Mouse (Mus musculus) kidney, embryonic 14.5 days (tissue): ENCODE data around the gene Tcam1. TPM values are rescaled to one million over a fixed set of nuclear protein-coding genes. Genes with fewer than 3 reads are reported as not detected.

Experiments
- ATAC-seq: fragments of 200-750 bp; cut with Nextera tagmentation; 2 replicates; pipeline ENCODE4 v1.8.0; 2017; ENCODE audit warnings: moderate number of reproducible peaks, mild to moderate bottlenecking, moderate TSS enrichment, moderate library complexity; ENCODE audit not compliant: low FRiP score, low TSS enrichment
- H3K27ac ChIP-seq: fragments of 300-500 bp; sonication (generic); 2 replicates; pipeline ENCODE4 v1.5.1; 2014; ENCODE audit warnings: low read depth, mild to moderate bottlenecking, low read length, moderate library complexity, mixed read lengths
- H3K27me3 ChIP-seq: fragments of 300-500 bp; sonication (generic); 2 replicates; pipeline ENCODE4 v1.6.1; 2014; ENCODE audit warnings: mild to moderate bottlenecking, low read length; ENCODE audit not compliant: control insufficient read depth, insufficient read depth
- H3K36me3 ChIP-seq: fragments of 300-500 bp; sonication (generic); 2 replicates; pipeline ENCODE4 v1.6.1; 2014; ENCODE audit warnings: low read length, mixed read lengths; ENCODE audit not compliant: control insufficient read depth, insufficient read depth
- H3K4me1 ChIP-seq: fragments of 300-500 bp; sonication (generic); 2 replicates; pipeline ENCODE4 v1.6.1; 2014; ENCODE audit warnings: low read length, mixed read lengths; ENCODE audit not compliant: control insufficient read depth, insufficient read depth
- H3K4me2 ChIP-seq: fragments of 300-500 bp; sonication (generic); replicated peaks from 2 replicates; pipeline ENCODE4 v1.6.1; 2014; ENCODE audit warnings: low read depth, mild to moderate bottlenecking, low read length
- H3K4me3 ChIP-seq: fragments of 300-500 bp; sonication (generic); 2 replicates; pipeline ENCODE4 v1.5.1; 2014; ENCODE audit warnings: mild to moderate bottlenecking, low read length
- H3K9ac ChIP-seq: fragments of 300-500 bp; sonication (generic); 2 replicates; pipeline ENCODE4 v1.6.1; 2014; ENCODE audit warnings: low read depth, mild to moderate bottlenecking, low read length, moderate library complexity
- H3K9me3 ChIP-seq: fragments of 300-500 bp; sonication (generic); 2 replicates; pipeline ENCODE4 v1.6.1; 2016; ENCODE audit warnings: low read length; ENCODE audit not compliant: control insufficient read depth
- WGBS: fragments of 180-500 bp; shearing (Covaris S2); extraction: QIAGEN DNeasy Blood & Tissue Kit; methylation state at CpG from one replicate; pipeline ENCODE4 v1.1.7; 2014; 5-methylcytosine and 5-hydroxymethylcytosine counted together
- polyA plus RNA-seq: library from polyadenylated mRNA; unstranded; fragments of >200 nt; fragmentation: Nextera tagmentation; extraction: Ambion mirVana; gene quantifications from 2 replicates; pipeline ENCODE4 v1.2.1, GENCODE M21; 2014

The Tcam1 gene
- polyA plus RNA-seq, 1 experiment from 2014 or later, result 1.2 TPM

DNA sequence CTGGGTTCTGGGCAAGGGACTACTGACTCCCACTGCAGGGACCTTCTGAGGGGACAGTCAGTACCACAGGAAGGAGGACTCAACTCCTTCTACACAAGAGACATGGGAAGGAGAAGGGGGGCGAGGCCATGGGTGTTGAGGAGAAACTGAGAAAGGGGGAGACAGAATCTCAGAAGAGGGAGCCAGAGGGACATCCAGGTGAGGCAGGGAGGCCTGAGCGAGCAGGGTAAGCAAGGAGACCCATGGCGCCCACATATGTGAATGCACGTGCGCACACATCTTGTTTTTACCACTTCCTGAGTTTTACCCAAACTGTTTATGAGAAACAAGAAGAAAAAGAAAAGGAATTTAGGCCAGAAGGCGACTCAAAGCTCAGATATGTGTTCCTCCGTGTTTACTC, 41.3 kb downstream of the Tcam1 start:
- WGBS, result 84% methylated on average over 7 of the region's 7 CpGs
- no peak overlapping the region for H3K27ac ChIP-seq

DNA sequence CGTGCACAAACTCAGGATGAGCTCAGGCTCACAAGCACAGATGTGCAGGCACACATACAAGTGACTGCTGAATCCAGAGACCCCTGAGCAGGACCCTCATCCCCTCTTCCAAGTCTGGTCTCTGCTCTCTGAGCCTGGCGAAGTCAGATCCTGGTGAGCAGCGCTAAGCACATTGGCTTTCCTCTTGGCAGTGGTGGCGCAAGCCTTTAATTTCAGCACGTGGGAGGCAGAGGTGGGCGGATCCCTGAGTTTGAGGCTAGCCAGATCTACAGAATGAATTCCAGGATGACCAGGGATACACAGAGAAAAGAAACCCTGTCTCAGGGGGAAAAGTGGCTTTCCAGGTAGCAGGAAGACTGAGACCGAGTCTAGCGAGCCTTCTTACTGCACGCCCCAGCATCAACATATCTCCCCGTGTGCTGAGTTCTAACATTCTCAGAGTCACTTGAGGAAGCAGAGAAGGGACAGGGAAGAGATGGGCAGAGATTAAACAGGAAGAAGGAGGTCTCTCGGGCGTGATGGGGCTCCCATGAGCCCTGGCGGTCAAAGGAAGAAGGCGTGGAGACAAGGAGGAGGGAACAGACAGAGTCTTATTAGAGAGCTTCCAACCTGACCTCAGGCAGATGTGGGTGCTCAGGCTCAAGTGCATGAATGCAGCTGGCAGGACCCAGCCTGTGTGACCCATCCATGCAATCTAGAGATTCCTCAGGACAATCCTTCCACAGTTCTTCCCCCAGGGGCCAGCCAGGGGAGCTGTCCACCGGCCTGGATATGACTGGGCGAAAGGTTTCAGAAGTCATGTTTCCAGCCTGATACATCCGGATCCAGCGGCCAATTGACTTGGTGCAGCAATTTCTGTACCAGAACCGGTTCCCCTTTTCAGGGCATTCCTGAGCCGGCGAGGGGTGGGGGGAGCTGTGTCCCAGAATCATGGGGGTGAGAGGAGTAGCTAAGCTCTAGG, 42.2 kb downstream of the Tcam1 start:
- no peak overlapping the region for H3K4me2 ChIP-seq
- H3K4me3 ChIP-seq, result no peak overlapping the region
- no peak overlapping the region for H3K27ac ChIP-seq
- no peaks in the 10 kb centered on the region for H3K9me3 ChIP-seq
- 68% methylated on average over 21 of the region's 21 CpGs for WGBS
- no peak overlapping the region for H3K9ac ChIP-seq
- no peaks in the 10 kb centered on the region for H3K36me3 ChIP-seq
- no peak for ATAC-seq
- peaks cover 17% of the 10 kb centered on the region for H3K4me1 ChIP-seq
- H3K27me3 ChIP-seq, result no peaks in the 10 kb centered on the region

More for the DNA sequence above, 41.3 kb downstream of the Tcam1 start:
- H3K4me3 ChIP-seq, result no peak overlapping the region
- no peak overlapping the region for H3K9ac ChIP-seq
- H3K9me3 ChIP-seq, result no peaks in the 10 kb centered on the region
- no peak overlapping the region for H3K4me2 ChIP-seq
- H3K27me3 ChIP-seq, result no peaks in the 10 kb centered on the region
- no peaks in the 10 kb centered on the region for H3K36me3 ChIP-seq
- H3K4me1 ChIP-seq, result peaks cover 24% of the 10 kb centered on the region
- no peak for ATAC-seq

DNA sequence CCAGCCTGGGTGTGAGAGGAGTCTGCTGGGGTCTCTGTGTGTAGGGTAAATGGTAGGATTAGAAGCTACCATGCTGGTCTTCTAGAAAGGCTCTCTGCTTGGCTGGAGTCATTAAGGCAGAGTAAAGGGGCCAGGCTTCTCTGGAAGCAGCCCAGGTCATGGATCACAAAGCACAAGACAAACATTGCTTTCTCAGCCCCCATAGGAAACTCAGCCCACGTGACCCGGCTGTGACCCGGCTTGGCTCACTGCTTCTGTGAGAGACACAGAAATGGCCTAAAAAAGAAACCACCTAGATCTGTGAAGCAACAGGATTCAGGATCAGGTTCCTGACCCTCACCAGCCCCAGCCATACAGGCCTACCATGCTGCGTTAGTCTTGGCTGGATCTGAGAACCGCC, 48.4 kb downstream of the Tcam1 start:
- H3K4me1 ChIP-seq, result peaks cover 14% of the 10 kb centered on the region
- H3K9ac ChIP-seq, result no peak overlapping the region
- H3K4me2 ChIP-seq, result no peak overlapping the region
- H3K27me3 ChIP-seq, result no peaks in the 10 kb centered on the region
- H3K9me3 ChIP-seq, result no peaks in the 10 kb centered on the region
- H3K36me3 ChIP-seq, result no peaks in the 10 kb centered on the region
- no peak overlapping the region for H3K4me3 ChIP-seq
- peak overlapping the region; percentile 39; the same call in 1 of the 2 replicates for H3K27ac ChIP-seq
- peak; percentile 73 for ATAC-seq
- 23% methylated on average over 5 of the region's 5 CpGs for WGBS

DNA sequence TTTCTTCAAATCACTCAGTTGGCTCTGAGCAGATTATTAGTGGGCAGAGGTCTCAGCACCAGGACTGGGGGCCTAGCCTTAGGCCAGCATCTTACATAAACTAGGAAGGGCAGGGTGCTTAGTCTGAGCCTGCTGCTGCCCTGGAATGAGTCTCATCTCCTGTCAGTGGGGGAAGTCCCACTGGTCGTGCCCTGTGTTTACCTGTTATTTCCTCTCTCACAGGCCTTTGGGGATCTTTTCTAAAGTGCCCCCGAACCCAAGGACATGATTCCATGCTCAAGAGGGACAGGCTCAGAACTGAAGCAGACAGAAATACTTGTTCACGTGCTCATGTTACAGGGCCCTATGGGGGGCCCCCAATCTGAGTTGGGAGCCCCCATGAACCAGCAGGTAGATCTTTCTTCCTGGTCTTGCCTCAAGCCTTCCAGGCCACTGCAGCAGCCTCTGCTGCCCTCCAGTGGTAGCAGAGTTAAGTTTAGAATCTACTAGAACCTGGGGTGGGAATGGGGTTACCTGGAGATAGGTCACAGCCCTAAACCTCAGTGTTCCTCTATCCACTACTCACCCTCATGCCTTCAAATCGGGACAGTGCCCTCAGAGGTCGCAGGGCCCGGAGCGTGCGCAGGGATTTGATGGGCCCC, 49.2 kb downstream of the Tcam1 start:
- Histone ChIP-seq H3K27ac (peak overlapping the region; percentile 13; the same call in 1 of the 2 replicates), H3K9ac (no peak overlapping the region)
- 55% methylated on average over 8 of the region's 8 CpGs for WGBS

DNA sequence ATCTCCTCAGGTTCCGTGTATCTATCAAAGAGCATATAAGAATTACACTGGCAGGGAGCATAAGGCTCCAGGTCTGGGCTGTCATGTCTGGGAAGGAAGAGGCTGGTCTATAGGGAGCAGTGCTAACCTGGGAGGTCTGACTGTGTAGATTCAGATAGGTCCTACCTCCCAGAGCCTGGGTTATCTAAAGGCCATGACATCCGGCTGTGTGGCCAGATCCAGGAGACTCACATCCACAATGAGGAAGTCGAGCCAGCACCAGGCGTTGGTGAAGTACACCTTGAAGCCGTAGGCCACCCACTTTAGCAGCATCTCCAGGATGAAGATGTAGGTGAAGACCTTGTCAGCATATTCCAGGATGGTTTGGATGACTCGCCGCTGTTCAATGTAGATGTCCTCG, 50.0 kb downstream of the Tcam1 start:
- no peak overlapping the region for H3K9ac ChIP-seq
- peaks cover 14% of the 10 kb centered on the region for H3K4me1 ChIP-seq
- no peaks in the 10 kb centered on the region for H3K36me3 ChIP-seq
- H3K4me2 ChIP-seq, result no peak overlapping the region
- 81% methylated on average over 8 of the region's 8 CpGs for WGBS
- ATAC-seq, result no peak
- H3K27ac ChIP-seq, result no peak overlapping the region
- H3K4me3 ChIP-seq, result no peak overlapping the region
- no peaks in the 10 kb centered on the region for H3K9me3 ChIP-seq
- no peaks in the 10 kb centered on the region for H3K27me3 ChIP-seq

More for the DNA sequence above, 49.2 kb downstream of the Tcam1 start:
- ATAC-seq, result peak; percentile 1; the same call in 1 of the 2 replicates
- Histone ChIP-seq H3K4me3 (no peak overlapping the region), H3K4me1 (peaks cover 14% of the 10 kb centered on the region), H3K9me3 (no peaks in the 10 kb centered on the region), H3K4me2 (no peak overlapping the region), H3K27me3 (no peaks in the 10 kb centered on the region), H3K36me3 (no peaks in the 10 kb centered on the region)

DNA sequence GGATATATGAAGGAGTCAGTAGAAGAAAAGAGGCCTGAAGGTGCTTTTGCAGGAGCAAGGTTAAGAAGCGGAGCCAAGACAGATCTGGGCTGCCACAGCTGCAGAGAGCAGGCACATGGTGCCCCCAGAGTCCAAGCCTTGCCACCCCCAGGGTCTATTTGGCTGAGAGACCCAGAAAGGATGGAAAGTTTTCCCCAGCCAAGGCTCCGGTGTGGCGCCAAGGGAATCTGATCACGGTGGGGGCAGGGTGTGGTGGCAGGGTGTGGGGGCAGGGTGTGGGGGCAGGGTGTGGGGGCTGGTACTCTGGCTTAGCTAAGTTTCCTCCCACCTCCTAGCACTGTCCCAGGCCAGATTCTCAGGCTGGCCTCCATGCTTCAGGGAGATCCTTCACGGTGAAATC, 52.0 kb downstream of the Tcam1 start:
- Histone ChIP-seq H3K9me3 (no peaks in the 10 kb centered on the region), H3K36me3 (no peaks in the 10 kb centered on the region), H3K27ac (no peak overlapping the region), H3K27me3 (no peaks in the 10 kb centered on the region), H3K9ac (no peak overlapping the region), H3K4me1 (peaks cover 14% of the 10 kb centered on the region), H3K4me2 (no peak overlapping the region), H3K4me3 (no peak overlapping the region)
- ATAC-seq, result no peak
- WGBS, result 34% methylated on average over 5 of the region's 5 CpGs

DNA sequence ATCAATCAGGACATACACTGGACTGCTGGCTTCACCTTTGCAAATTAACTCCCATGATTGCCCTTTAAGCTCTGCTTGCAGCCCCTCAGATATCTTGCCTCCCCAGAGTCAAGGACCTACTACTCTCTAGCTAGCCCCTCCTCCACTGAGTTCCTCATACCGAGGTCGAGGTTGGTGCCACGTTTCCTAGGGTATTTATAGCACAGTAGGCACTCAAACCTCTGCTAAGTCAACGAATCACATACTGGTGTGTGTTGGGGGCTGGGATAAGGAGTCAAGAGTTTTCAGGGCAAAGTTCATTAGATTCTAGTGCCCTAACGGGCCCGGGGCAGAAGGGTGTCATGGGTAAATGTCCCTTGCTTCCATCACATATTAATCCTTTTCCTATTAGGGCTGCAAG, 52.7 kb downstream of the Tcam1 start:
- ATAC-seq, result no peak
- Histone ChIP-seq H3K9ac (no peak overlapping the region), H3K4me3 (no peak overlapping the region), H3K4me1 (peaks cover 14% of the 10 kb centered on the region), H3K9me3 (no peaks in the 10 kb centered on the region), H3K4me2 (no peak overlapping the region), H3K36me3 (no peaks in the 10 kb centered on the region), H3K27ac (no peak overlapping the region), H3K27me3 (no peaks in the 10 kb centered on the region)
- WGBS, result 62% methylated on average over 6 of the region's 6 CpGs

DNA sequence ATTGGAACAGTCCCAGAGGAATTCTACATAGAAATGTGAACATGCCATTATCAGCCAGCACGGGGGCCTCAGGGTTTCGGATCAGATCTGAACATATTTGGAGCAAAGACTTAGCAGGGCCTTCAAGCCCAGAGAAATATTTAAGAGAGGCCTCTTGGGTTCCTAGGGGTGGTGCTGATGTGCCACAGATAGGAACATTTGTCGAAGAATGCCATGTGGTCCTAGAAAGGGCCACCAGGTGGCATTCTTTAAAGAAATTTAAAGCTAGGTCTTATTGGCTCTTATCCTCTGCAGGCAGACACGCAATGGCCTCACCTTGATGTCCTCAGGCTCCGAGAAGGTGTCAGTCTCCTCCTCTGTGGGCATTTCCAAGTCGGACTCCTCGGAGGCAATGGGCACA, 53.2 kb downstream of the Tcam1 start:
- peaks cover 9% of the 10 kb centered on the region for H3K4me1 ChIP-seq
- no peaks in the 10 kb centered on the region for H3K9me3 ChIP-seq
- H3K9ac ChIP-seq, result no peak overlapping the region
- H3K4me2 ChIP-seq, result no peak overlapping the region
- no peak overlapping the region for H3K4me3 ChIP-seq
- no peaks in the 10 kb centered on the region for H3K27me3 ChIP-seq
- WGBS, result 52% methylated on average over 7 of the region's 7 CpGs
- ATAC-seq, result no peak
- no peak overlapping the region for H3K27ac ChIP-seq
- H3K36me3 ChIP-seq, result no peaks in the 10 kb centered on the region

DNA sequence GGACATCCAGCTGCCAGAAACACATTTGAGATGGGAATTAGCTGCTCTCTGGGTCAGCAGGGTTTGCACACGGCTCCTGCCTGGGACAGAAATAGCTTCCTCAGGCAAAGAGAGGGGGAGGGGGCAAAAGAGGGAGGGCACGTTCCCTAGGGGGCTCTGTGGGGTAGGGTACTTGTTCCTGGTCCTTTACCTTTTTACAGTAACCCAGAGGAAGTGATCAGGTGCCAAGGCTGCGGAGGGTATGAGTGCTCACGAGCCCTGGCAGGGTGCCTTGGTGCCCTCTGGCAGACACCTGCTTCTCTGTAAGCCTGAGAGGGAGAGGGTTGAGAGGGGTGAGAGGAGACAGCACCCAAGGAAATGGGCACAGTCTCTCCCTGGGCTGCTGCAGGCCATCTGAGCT, 56.0 kb downstream of the Tcam1 start:
- Histone ChIP-seq H3K4me2 (no peak overlapping the region), H3K27me3 (no peaks in the 10 kb centered on the region), H3K36me3 (no peaks in the 10 kb centered on the region), H3K9me3 (no peaks in the 10 kb centered on the region), H3K4me3 (no peak overlapping the region), H3K27ac (no peak overlapping the region), H3K4me1 (peaks cover 3% of the 10 kb centered on the region; the same call in 1 of the 2 replicates), H3K9ac (no peak overlapping the region)
- no peak for ATAC-seq
- WGBS, result 57% methylated on average over 4 of the region's 4 CpGs
